14 mouse cellular contexts compared by ENCODE assay signal in genomic region chr5:9495456-9495855, GRCm38 (mm10).
DNase-seq lines count a peak whose midpoint lies in the region; ATAC-seq and TF ChIP-seq lines count a peak whose summit lies in the region.
"Had no signal": no experiment of that assay in that cellular context is flagged by ENCODE, and none has a peak within 500 bp of the region (broad histone marks: within the 10 kb centered on the region; RNA-seq: fewer than 3 reads in every experiment).

No protein-coding gene starts in this region.

- H3K4me3 ChIP-seq in hindbrain, embryonic 16.5 days (ENCODE audit: low read length), result no peak overlapping the region
- H3K4me3 ChIP-seq in hindbrain, embryonic 10.5 days, result no peak overlapping the region
- no peak overlapping the region for H3K4me3 ChIP-seq in gastrocnemius, adult 2 months
- H3K4me3 ChIP-seq: embryonic facial prominence, embryonic 10.5 days; forebrain, embryonic 10.5 days; heart, embryonic 10.5 days; lung, embryonic 15.5 days; myocyte had no signal

- no peak for DNase-seq in hindbrain, embryonic 10.5 days (ENCODE audit: low spot score)
- DNase-seq in cerebellum, adult 18-20 months, result peak; percentile 22 to 28
- DNase-seq in frontal cortex, postnatal 14 days (ENCODE audit: low spot score in 2 of 2), result peak; percentile 26 to 60
- DNase-seq in left cerebral cortex, postnatal 4 days, result peak; percentile 38
- DNase-seq in c-Kit-positive CD71-positive TER-119-positive erythroid progenitor cells, embryonic 14.5 days (ENCODE audit: low spot score), result no peak
- no peak for DNase-seq in gastrocnemius, adult 2 months
- DNase-seq in kidney, postnatal 14 days, result no peak
- DNase-seq: thymus, postnatal 36 days had no signal

- no peak overlapping the region for H3K4me2 ChIP-seq in hindbrain, embryonic 16.5 days (ENCODE audit: low read length)
- H3K4me2 ChIP-seq: lung, embryonic 15.5 days had no signal

- ATAC-seq in hindbrain, embryonic 16.5 days, result peak; percentile 56; the same call in 1 of the 2 replicates

- H3K36me3 ChIP-seq in hindbrain, embryonic 16.5 days (ENCODE audit: control insufficient read depth, insufficient read depth, low read length), result no peaks in the 10 kb centered on the region
- H3K36me3 ChIP-seq in hindbrain, embryonic 10.5 days, result no peaks in the 10 kb centered on the region
- H3K36me3 ChIP-seq: embryonic facial prominence, embryonic 10.5 days; forebrain, embryonic 10.5 days; heart, embryonic 10.5 days; lung, embryonic 15.5 days had no signal

- no peak for TF ChIP-seq CTCF in gastrocnemius, adult 2 months (IDR thresholded peaks at IDR 0.05)

- H3K9me3 ChIP-seq in hindbrain, embryonic 16.5 days (ENCODE audit: control insufficient read depth, low read length), result no peaks in the 10 kb centered on the region
- H3K9me3 ChIP-seq in hindbrain, embryonic 10.5 days, result no peaks in the 10 kb centered on the region
- H3K9me3 ChIP-seq: embryonic facial prominence, embryonic 10.5 days; forebrain, embryonic 10.5 days; heart, embryonic 10.5 days; lung, embryonic 15.5 days had no signal

- intact Hi-C loops in left cerebral cortex, postnatal 4 days (cut with DNase I), result no loop called here
- intact Hi-C loops in gastrocnemius, adult 2 months (cut with DNase I), result no loop called here

- H3K9ac ChIP-seq in hindbrain, embryonic 16.5 days (ENCODE audit: low read depth, low read length), result no peak overlapping the region
- H3K9ac ChIP-seq: lung, embryonic 15.5 days had no signal

- H3K27ac ChIP-seq in hindbrain, embryonic 16.5 days (ENCODE audit: low read depth, low read length), result no peak overlapping the region
- no peak overlapping the region for H3K27ac ChIP-seq in hindbrain, embryonic 10.5 days
- H3K27ac ChIP-seq in gastrocnemius, adult 2 months, result no peak overlapping the region
- H3K27ac ChIP-seq: embryonic facial prominence, embryonic 10.5 days; forebrain, embryonic 10.5 days; heart, embryonic 10.5 days; lung, embryonic 15.5 days had no signal

- 19% methylated on average over 5 of the region's 5 CpGs for WGBS in hindbrain, embryonic 16.5 days
- 20% methylated on average over 5 of the region's 5 CpGs for WGBS in hindbrain, embryonic 10.5 days

- H3K27me3 ChIP-seq in hindbrain, embryonic 16.5 days (replicated peaks; ENCODE audit: control insufficient read depth, insufficient read depth, low read length), result no peaks in the 10 kb centered on the region
- H3K27me3 ChIP-seq in hindbrain, embryonic 10.5 days (ENCODE audit: insufficient read depth, poor library complexity, severe bottlenecking), result no peaks in the 10 kb centered on the region
- H3K27me3 ChIP-seq: lung, embryonic 15.5 days had no signal

- H3K4me1 ChIP-seq in hindbrain, embryonic 16.5 days (ENCODE audit: control insufficient read depth, insufficient read depth, low read depth, low read length), result no peaks in the 10 kb centered on the region
- no peaks in the 10 kb centered on the region for H3K4me1 ChIP-seq in hindbrain, embryonic 10.5 days (replicated peaks)
- H3K4me1 ChIP-seq: embryonic facial prominence, embryonic 10.5 days; forebrain, embryonic 10.5 days; heart, embryonic 10.5 days; lung, embryonic 15.5 days had no signal

Comparison
In these comparisons a context has a peak if more than half of its experiments do, and no peak if none do; other contexts are left out.
1. DNase-seq: peak in cerebellum, adult 18-20 months (2 of 2), frontal cortex, postnatal 14 days (2 of 2) and left cerebral cortex, postnatal 4 days (single experiment); none in hindbrain, embryonic 10.5 days (single experiment), c-Kit-positive CD71-positive TER-119-positive erythroid progenitor cells, embryonic 14.5 days (single experiment), gastrocnemius, adult 2 months (single experiment) and kidney, postnatal 14 days (single experiment).